In genomic region chr10:68238707-68239425, GRCm38 (mm10) we compare ENCODE assay signal across 11 mouse cellular contexts. TPM values are rescaled to one million over a fixed set of nuclear protein-coding genes. Genes with fewer than 3 reads are reported as not detected.
DNase-seq lines count a peak whose midpoint lies in the region; ATAC-seq and TF ChIP-seq lines count a peak whose summit lies in the region.
"Had no signal": no experiment of that assay in that cellular context is flagged by ENCODE, and none has a peak within 500 bp of the region (broad histone marks: within the 10 kb centered on the region; RNA-seq: fewer than 3 reads in every experiment).

No protein-coding gene starts in this region.

- peak overlapping the region; percentile 52; the same call in 1 of the 2 replicates for H3K27ac ChIP-seq in heart, embryonic 10.5 days
- no peak overlapping the region for H3K27ac ChIP-seq in midbrain, postnatal 0 days (ENCODE audit: low read depth, low read length)
- no peak overlapping the region for H3K27ac ChIP-seq in midbrain, embryonic 16.5 days (ENCODE audit: low read length)
- H3K27ac ChIP-seq in embryonic facial prominence, embryonic 15.5 days (replicated peaks) = peak overlapping the region; percentile 66
- H3K27ac ChIP-seq in stomach, embryonic 14.5 days (ENCODE audit: low read length) = 0 out of 2 replicates have a peak overlapping the region, but pooled peaks have one; percentile 21

- H3K36me3 ChIP-seq in heart, embryonic 10.5 days = peaks cover 27% of the 10 kb centered on the region
- H3K36me3 ChIP-seq in midbrain, postnatal 0 days (ENCODE audit: insufficient read depth, low read length) = no peaks in the 10 kb centered on the region
- peaks cover 7% of the 10 kb centered on the region for H3K36me3 ChIP-seq in midbrain, embryonic 16.5 days (ENCODE audit: control insufficient read depth, insufficient read depth, low read length)
- peaks cover 30% of the 10 kb centered on the region for H3K36me3 ChIP-seq in embryonic facial prominence, embryonic 15.5 days
- peaks cover 11% of the 10 kb centered on the region for H3K36me3 ChIP-seq in stomach, embryonic 14.5 days (ENCODE audit: control insufficient read depth, insufficient read depth, low read length)

- H3K4me1 ChIP-seq in heart, embryonic 10.5 days = peaks cover 3% of the 10 kb centered on the region; the same call in 1 of the 2 replicates
- no peaks in the 10 kb centered on the region for H3K4me1 ChIP-seq in midbrain, postnatal 0 days (ENCODE audit: insufficient read depth, low read length)
- peaks cover 2% of the 10 kb centered on the region for H3K4me1 ChIP-seq in midbrain, embryonic 16.5 days (ENCODE audit: control insufficient read depth, insufficient read depth, low read length)
- peaks cover 31% of the 10 kb centered on the region for H3K4me1 ChIP-seq in embryonic facial prominence, embryonic 15.5 days
- H3K4me1 ChIP-seq in stomach, embryonic 14.5 days (ENCODE audit: control insufficient read depth, insufficient read depth, low read length) = peaks cover 10% of the 10 kb centered on the region; the same call in 1 of the 2 replicates

- H3K9ac ChIP-seq in midbrain, postnatal 0 days (replicated peaks; ENCODE audit: low read length, poor library complexity, severe bottlenecking) = no peak overlapping the region
- H3K9ac ChIP-seq in midbrain, embryonic 16.5 days (ENCODE audit: low read depth, low read length) = no peak overlapping the region
- H3K9ac ChIP-seq in embryonic facial prominence, embryonic 15.5 days = no peak overlapping the region
- no peak overlapping the region for H3K9ac ChIP-seq in stomach, embryonic 14.5 days (replicated peaks; ENCODE audit: low read depth, low read length)

- DNase-seq in heart, embryonic 10.5 days (ENCODE audit: low spot score) = no peak
- no peak for DNase-seq in heart, adult 8-10 months (ENCODE audit: low spot score)
- DNase-seq in midbrain, postnatal 0 days (ENCODE audit: low spot score) = no peak
- no peak for DNase-seq in left cerebral cortex, adult 18-20 months (ENCODE audit: low spot score in 2 of 2)
- no peak for DNase-seq in spleen, postnatal 14 days (ENCODE audit: low spot score in 2 of 2)
- DNase-seq: heart, postnatal 14 days; right cerebral cortex, adult 18-20 months had no signal

- H3K4me3 ChIP-seq in heart, embryonic 10.5 days = no peak overlapping the region
- no peak overlapping the region for H3K4me3 ChIP-seq in midbrain, postnatal 0 days (ENCODE audit: low read depth, low read length)
- no peak overlapping the region for H3K4me3 ChIP-seq in midbrain, embryonic 16.5 days (ENCODE audit: low read depth, low read length)
- H3K4me3 ChIP-seq in embryonic facial prominence, embryonic 15.5 days (replicated peaks) = no peak overlapping the region
- no peak overlapping the region for H3K4me3 ChIP-seq in stomach, embryonic 14.5 days (ENCODE audit: low read depth, low read length)

- no peaks in the 10 kb centered on the region for H3K27me3 ChIP-seq in heart, embryonic 10.5 days (ENCODE audit: insufficient read depth, poor library complexity, severe bottlenecking)
- no peaks in the 10 kb centered on the region for H3K27me3 ChIP-seq in midbrain, postnatal 0 days (ENCODE audit: insufficient read depth, low read length)
- H3K27me3 ChIP-seq in midbrain, embryonic 16.5 days (ENCODE audit: control insufficient read depth, insufficient read depth, low read depth, low read length) = no peaks in the 10 kb centered on the region
- H3K27me3 ChIP-seq in embryonic facial prominence, embryonic 15.5 days = no peaks in the 10 kb centered on the region
- no peaks in the 10 kb centered on the region for H3K27me3 ChIP-seq in stomach, embryonic 14.5 days (ENCODE audit: control insufficient read depth, insufficient read depth, low read length)

- peak; percentile 34 for TF ChIP-seq CTCF in midbrain, postnatal 0 days (IDR thresholded peaks at IDR 0.05)

- WGBS in heart, embryonic 10.5 days = 49% methylated on average over 5 of the region's 5 CpGs
- WGBS in midbrain, postnatal 0 days = 46% methylated on average over 5 of the region's 5 CpGs
- WGBS in midbrain, embryonic 16.5 days = 44% methylated on average over 5 of the region's 5 CpGs
- 41% methylated on average over 5 of the region's 5 CpGs for WGBS in embryonic facial prominence, embryonic 15.5 days
- 53% methylated on average over 5 of the region's 5 CpGs for WGBS in stomach, embryonic 14.5 days

- H3K9me3 ChIP-seq in heart, embryonic 10.5 days = no peaks in the 10 kb centered on the region
- H3K9me3 ChIP-seq in midbrain, postnatal 0 days (ENCODE audit: low read length) = no peaks in the 10 kb centered on the region
- H3K9me3 ChIP-seq in midbrain, embryonic 16.5 days (replicated peaks; ENCODE audit: control insufficient read depth, low read length, poor library complexity, severe bottlenecking) = no peaks in the 10 kb centered on the region
- H3K9me3 ChIP-seq in embryonic facial prominence, embryonic 15.5 days (replicated peaks) = no peaks in the 10 kb centered on the region
- no peaks in the 10 kb centered on the region for H3K9me3 ChIP-seq in stomach, embryonic 14.5 days (ENCODE audit: control insufficient read depth, low read depth, low read length)

- no peak overlapping the region for H3K4me2 ChIP-seq in midbrain, postnatal 0 days (ENCODE audit: low read depth, low read length, poor library complexity, severe bottlenecking)
- no peak overlapping the region for H3K4me2 ChIP-seq in midbrain, embryonic 16.5 days (ENCODE audit: low read length)
- H3K4me2 ChIP-seq in embryonic facial prominence, embryonic 15.5 days (replicated peaks) = no peak overlapping the region
- H3K4me2 ChIP-seq in stomach, embryonic 14.5 days (replicated peaks; ENCODE audit: low read depth, low read length) = no peak overlapping the region

- ATAC-seq in midbrain, postnatal 0 days (ENCODE audit: low FRiP score) = no peak
- no peak for ATAC-seq in midbrain, embryonic 16.5 days
- no peak for ATAC-seq in embryonic facial prominence, embryonic 15.5 days (ENCODE audit: insufficient number of reproducible peaks, low FRiP score, low TSS enrichment, low read depth)
- no peak for ATAC-seq in stomach, embryonic 14.5 days (ENCODE audit: insufficient number of reproducible peaks, insufficient read depth, low FRiP score, low read depth)

RNA-seq across cellular contexts. Expression of gene Arid5b, which starts 39.7 kb away (rescaled TPM):
- 12.4 and 18.2 TPM in 2 replicates for polyA plus RNA-seq in heart, embryonic 10.5 days (2016; fragmentation: Nextera tagmentation; extraction: Ambion mirVana)
- total RNA-seq in heart, adult 8-10 months (2022) = 10 to 100 TPM; 17.7 to 25.4 (median 18.5) TPM
- 12.9 and 13.6 TPM in 2 replicates for total RNA-seq in midbrain, postnatal 0 days (2014; rRNA removed)
- polyA plus RNA-seq in midbrain, postnatal 0 days (2015; fragmentation: Nextera tagmentation; extraction: Ambion mirVana) = 10.6 and 13.3 TPM in 2 replicates
- polyA plus RNA-seq in midbrain, embryonic 16.5 days (2015; fragmentation: Nextera tagmentation; extraction: Ambion mirVana) = 17.6 and 19.1 TPM in 2 replicates
- 46.7 and 50.2 TPM in 2 replicates for polyA plus RNA-seq in embryonic facial prominence, embryonic 15.5 days (2015; fragmentation: Nextera tagmentation; extraction: Ambion mirVana)
- polyA plus RNA-seq in stomach, embryonic 14.5 days (2014; fragmentation: Nextera tagmentation; extraction: Ambion mirVana) = 40.8 and 43.0 TPM in 2 replicates
- 10 to 100 TPM; 32.3 to 35.0 TPM for total RNA-seq in left cerebral cortex, adult 18-20 months (2021)
- total RNA-seq: MEL had no signal

Comparison
In these comparisons a context has a peak if more than half of its experiments do, and no peak if none do; other contexts are left out.
1. H3K27ac ChIP-seq: peak in heart, embryonic 10.5 days (single experiment), embryonic facial prominence, embryonic 15.5 days (single experiment) and stomach, embryonic 14.5 days (single experiment); none in midbrain, postnatal 0 days (single experiment) and midbrain, embryonic 16.5 days (single experiment).